Mouse (Mus musculus) right cerebral cortex, adult 2 months (tissue): ENCODE data around the gene Gm20388.

Experiments
- DNase-seq, 2 experiments: peaks; one replicate each; pipeline ENCODE4 v3.0.0; 2021 to 2022; ENCODE audit warnings: low spot score in 2 of 2

Gene Gm20388

DNA sequence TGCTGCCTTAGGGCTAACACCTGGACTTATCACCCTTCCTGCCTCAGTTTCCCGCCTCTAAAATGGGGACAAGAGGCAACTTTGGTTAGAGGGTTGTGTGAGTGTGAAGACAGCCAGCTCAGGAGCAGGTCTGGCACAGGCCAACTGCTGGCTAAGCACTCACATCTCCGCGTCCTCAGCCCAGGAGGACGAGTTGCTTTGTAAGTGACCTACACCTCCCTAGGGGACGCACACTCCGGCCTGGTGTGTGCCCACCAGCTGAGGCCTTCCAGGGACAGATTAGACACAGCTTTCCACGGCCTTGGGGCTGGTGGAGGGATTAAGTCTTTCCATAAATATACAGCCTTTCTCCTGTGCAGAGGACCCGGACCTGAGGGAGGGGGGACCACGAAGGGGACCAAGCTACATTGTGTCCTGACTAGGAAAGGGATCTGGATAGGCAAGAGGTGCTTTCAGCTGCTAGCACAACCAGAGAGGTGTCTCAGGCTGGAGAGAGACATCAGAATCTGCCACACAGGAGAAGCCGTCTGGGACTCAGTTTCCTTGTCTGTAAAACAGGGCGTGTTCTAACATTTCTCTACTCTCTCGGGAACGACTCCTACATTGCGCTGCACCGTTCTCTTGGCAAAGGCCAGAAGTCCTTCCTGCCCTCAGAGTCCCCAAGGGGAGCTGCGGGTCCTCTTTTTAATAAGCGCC lies 722.5 kb downstream of the Gm20388 start:
- DNase-seq, result no peak

DNA sequence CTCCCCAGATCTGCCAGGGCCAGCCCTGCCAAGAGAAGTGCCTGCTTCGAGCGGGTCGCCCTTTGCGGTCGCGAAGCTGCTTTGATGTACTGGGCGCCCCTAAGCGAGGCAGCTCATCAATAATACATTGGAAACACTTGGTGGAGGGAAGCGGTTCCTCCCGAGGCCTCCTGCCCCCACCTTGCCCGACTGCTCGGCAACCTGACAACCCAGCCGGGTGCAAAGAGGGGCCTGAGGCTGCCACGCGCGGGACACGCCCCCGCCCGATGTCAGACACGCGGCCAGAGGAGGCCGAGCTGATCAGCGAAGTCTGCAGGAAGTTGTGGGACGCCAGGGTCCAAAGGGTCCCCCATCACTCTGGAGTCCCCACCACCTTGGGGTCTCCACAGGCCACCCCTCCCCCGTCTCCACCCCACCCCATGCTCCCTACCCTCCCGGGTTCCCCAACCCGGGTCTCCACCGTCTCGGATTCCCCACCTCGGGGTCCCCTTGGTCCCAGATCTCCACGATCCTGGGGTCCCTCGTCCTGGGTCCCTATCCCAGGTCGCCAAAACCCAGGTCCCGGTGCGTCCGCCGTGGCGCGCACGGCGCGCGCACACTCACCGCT lies 723.1 kb downstream of the Gm20388 start:
- DNase-seq, result no peak

- DNase-seq, result peak; percentile 26 to 33
These were observed 723.7 kb downstream of the Gm20388 start for GRCm38 (mm10) chr8:120634329-120634839.

DNA sequence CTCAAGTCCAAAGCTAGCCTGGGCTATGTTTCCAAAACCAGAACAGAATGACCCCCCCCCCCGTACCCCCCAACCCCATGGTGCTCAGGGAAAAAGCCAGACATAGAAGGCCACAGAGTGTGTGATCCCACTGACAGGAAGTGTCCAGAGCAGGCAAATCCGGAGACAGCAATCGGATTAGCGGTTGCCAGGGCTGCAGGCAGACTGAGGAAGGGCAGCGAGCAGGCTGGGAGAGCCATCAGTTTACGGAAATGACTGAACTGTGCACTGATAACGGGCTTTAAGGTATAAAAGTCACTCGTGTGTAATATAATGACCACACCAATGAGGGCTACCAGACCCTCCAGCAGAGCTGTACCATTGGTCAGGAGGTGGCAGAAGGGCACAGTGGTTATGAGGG lies 730.6 kb downstream of the Gm20388 start:
- DNase-seq, result no peak

DNA sequence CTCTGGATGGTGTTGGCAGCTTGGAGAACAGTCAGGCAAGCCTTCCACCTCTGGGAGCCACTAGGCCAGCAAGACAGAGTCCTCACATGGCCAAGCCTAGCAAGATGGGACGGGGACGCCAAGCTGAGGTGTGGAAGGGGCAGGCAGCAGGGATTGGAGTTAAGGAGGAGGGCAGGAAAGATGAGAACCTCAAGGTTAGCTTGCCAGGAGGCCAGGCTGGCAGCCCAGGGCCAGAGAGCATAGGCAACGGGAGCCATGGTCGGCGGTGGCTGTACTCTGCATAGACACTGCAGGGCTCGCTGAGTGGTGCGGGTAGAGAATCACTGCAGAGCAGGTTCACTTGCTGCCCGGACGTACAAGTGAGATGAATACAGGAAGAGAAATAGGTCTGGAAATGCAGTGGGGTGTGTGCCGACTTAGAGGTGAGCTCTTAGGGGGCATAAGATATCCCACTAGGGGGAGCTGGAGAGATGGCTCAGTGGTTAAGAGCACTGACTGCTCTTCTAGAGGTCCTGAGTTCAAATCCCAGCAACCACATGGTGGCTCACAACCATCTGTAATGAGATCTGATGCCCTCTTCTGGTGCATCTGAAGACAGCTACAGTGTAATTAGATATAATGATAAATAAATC lies 731.5 kb downstream of the Gm20388 start:
- DNase-seq, result no peak

GRCm38 (mm10) chr8:120644663-120645062 lies 734.0 kb downstream of the Gm20388 start:
- peak; percentile 57 to 64 for DNase-seq

- DNase-seq, result no peak
These were observed 736.9 kb downstream of the Gm20388 start, which contains the start of gene 1190005I06Rik for GRCm38 (mm10) chr8:120647532-120647931. Gene 1190005I06Rik, minus strand, starts transcription at chr8:120647632.

DNA sequence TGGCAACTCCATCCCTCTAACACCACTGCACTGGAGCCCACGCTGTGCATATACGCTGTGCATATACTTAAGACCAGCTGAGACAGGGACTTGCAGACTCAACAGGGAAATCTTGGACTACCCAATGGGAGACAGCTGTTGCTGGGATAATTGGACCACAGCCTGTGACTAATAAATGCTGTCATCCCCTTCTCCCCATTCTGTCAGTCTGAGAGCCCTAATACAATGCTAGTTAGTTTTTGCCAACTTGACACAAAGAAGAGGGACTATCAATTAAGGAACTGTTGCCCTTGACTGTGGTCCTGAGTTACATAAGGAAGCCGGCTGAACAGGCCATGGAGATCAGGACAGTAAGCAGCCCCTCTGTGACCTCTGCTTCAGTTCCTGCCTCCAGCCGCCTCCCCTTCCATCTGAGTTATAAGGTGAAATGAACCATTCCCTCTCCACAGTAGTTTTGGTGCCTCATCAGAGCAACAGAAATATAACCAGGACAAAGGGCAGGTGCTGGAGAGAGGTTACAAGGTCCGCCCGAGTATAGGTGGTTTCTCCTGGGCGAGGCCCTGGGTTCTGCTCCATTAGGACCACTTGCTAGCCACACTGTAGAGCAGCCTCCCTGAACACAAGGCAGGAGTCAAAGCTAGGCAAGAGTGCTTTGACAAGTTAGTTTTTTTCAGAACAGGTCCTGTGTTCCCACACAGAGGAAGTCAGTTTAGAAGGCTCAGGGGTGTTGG lies 745.8 kb downstream of the Gm20388 start:
- DNase-seq, result no peak

- no peak for DNase-seq
These were observed 746.8 kb downstream of the Gm20388 start for GRCm38 (mm10) chr8:120657415-120657814.

DNA sequence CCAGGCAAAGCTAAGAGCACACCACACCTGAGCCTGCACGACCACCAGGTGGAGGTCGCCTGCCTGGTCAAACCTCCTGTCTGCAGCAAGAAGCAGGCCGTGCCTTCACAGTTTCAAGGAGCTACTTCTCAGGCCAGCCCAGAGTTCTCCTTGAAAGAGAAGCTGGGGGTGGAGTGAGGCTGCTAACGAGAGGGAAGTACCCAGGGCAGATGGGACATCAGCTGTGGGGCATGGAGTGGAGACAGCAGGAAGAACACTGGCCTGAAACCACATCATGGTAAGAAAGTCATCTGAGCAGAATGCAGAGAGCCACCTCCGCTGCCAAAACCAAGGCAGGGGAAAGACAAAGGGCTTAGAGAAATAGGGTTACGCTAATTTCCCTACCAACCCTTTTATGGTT lies 753.9 kb downstream of the Gm20388 start:
- no peak for DNase-seq

GRCm38 (mm10) chr8:120665726-120666455 lies 755.2 kb downstream of the Gm20388 start:
- no peak for DNase-seq

GRCm38 (mm10) chr8:120666807-120667470 lies 756.3 kb downstream of the Gm20388 start:
- DNase-seq, result no peak

GRCm38 (mm10) chr8:120667561-120668373 lies 757.1 kb downstream of the Gm20388 start, which contains the start of the genes Gm27021 and Cox4i1:
Gene Gm27021, minus strand, starts transcription at chr8:120668079.
Gene Cox4i1, plus strand, starts transcription at chr8:120668222.
- DNase-seq, result peak; percentile 86 to 89

GRCm38 (mm10) chr8:120668374-120668905 lies 757.8 kb downstream of the Gm20388 start, which contains the start of gene Emc8:
Gene Emc8, minus strand, starts transcription at chr8:120668573.
- DNase-seq, result no peak

GRCm38 (mm10) chr8:120671775-120672174 lies 761.1 kb downstream of the Gm20388 start:
- DNase-seq, result no peak

- DNase-seq, result no peak
These were observed 762.1 kb downstream of the Gm20388 start for GRCm38 (mm10) chr8:120672626-120673229.

DNA sequence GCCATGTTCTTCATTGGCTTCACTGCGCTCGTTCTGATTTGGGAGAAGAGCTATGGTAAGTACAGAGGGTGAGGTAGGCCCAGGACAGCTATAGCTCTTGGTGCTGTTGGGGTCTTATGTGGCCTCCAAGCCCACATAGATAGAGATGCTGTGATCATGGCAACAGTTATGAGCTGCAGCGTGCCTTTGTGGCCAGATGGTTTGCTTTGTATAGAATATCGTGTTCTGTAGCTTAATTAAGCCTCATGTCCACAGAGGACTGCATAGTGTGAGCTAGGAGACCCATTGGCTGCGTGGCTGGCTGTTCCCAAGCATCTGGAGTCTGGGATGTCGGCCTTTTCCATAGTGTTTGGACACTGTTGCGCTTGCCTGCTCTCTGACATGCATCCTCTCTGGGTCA lies 762.7 kb downstream of the Gm20388 start:
- DNase-seq, result no peak

- no peak for DNase-seq
These were observed 765.1 kb downstream of the Gm20388 start for GRCm38 (mm10) chr8:120675718-120676117.

DNA sequence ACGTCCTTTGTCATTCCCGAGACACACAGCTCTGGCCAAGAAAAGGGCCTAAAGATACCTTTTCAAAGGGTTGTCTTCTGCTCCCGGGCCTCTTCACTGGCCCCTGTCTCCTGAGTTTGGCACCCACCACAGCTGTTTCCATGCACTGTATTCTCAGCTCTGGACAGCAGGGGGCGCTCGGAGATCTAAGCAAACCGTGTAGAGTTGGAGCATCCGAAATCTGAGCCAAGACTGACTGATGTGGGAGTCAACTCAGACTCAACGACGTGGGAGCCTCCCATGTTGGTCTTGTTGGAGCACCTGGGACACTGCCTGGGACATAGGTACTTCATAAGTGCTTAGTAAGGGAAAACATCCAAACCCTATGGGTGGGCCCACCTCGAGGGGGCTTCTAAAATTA lies 767.8 kb downstream of the Gm20388 start:
- DNase-seq, result peak; percentile 88 to 92
